Mouse (Mus musculus) heart, embryonic 15.5 days (tissue): ENCODE measurements around the gene Tlr7. TPM values are rescaled to one million over a fixed set of nuclear protein-coding genes. Genes with fewer than 3 reads are reported as not detected.

Experiments used
- ATAC-seq: fragments of 200-750 bp; cut with Nextera tagmentation; replicated peaks from 2 replicates; pipeline ENCODE4 v1.8.0; 2017; ENCODE audit warnings: low read depth, moderate TSS enrichment; ENCODE audit not compliant: insufficient number of reproducible peaks, insufficient read depth, low FRiP score
- H3K27ac ChIP-seq: fragments of 300-500 bp; sonication (generic); 2 replicates; pipeline ENCODE4 v1.5.1; 2015; ENCODE audit warnings: mild to moderate bottlenecking, inconsistent platforms
- H3K27me3 ChIP-seq: fragments of 300-500 bp; sonication (generic); 2 replicates; pipeline ENCODE4 v1.6.1; 2015; ENCODE audit warnings: inconsistent platforms
- H3K36me3 ChIP-seq: fragments of 300-500 bp; sonication (generic); 2 replicates; pipeline ENCODE4 v1.6.1; 2015; ENCODE audit warnings: mild to moderate bottlenecking, inconsistent platforms
- H3K4me1 ChIP-seq: fragments of 300-500 bp; sonication (generic); replicated peaks from 2 replicates; pipeline ENCODE4 v1.6.1; 2015; ENCODE audit warnings: inconsistent platforms
- H3K4me2 ChIP-seq: fragments of 300-500 bp; sonication (generic); 2 replicates; pipeline ENCODE4 v1.6.1; 2015; ENCODE audit warnings: inconsistent platforms, mild to moderate bottlenecking, moderate library complexity
- H3K4me3 ChIP-seq: fragments of 300-500 bp; sonication (generic); 2 replicates; pipeline ENCODE4 v1.5.1; 2015; ENCODE audit warnings: mild to moderate bottlenecking, inconsistent platforms
- H3K9ac ChIP-seq: fragments of 300-500 bp; sonication (generic); 2 replicates; pipeline ENCODE4 v1.6.1; 2015; ENCODE audit warnings: mild to moderate bottlenecking, inconsistent platforms
- H3K9me3 ChIP-seq: fragments of 300-500 bp; sonication (generic); replicated peaks from 2 replicates; pipeline ENCODE4 v1.6.1; 2016; ENCODE audit warnings: inconsistent platforms
- WGBS: fragments of 180-500 bp; shearing (Covaris S2); methylation state at CpG from one replicate; pipeline ENCODE4 v1.1.7; 2015; ENCODE audit warnings: mixed read lengths; 5-methylcytosine and 5-hydroxymethylcytosine counted together
- polyA plus RNA-seq: library from polyadenylated mRNA; unstranded; fragments of >200 nt; fragmentation: Nextera tagmentation; extraction: Ambion mirVana; gene quantifications from 2 replicates; pipeline ENCODE4 v1.2.1, GENCODE M21; 2015

Gene Tlr7
- polyA plus RNA-seq, 1 experiment from 2014 or later: 0.35 TPM

DNA sequence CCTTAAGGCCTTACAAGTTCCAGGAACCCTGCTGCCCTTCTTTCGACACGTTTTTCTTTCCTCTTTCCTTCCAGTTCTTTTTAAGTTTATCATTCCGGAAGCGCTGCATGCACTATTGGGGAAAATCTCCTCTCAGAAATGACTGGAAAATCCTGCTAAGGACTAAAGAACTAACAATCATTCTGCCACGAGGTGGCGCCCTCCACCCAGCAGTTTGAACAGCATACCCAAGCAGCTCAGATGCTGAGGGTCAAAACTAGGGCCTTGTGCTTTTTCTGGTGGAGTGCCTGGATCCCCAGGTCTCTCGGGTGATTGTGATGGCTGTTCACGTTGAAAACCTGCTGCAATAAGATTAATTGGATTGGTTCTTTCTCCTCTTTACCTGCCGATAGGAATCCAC is 53.4 kb downstream of the Tlr7 start:
- Histone ChIP-seq H3K36me3 (no peaks in the 10 kb centered on the region), H3K9ac (no peak overlapping the region), H3K4me2 (peak overlapping the region; percentile 60), H3K27ac (no peak overlapping the region), H3K4me3 (peak overlapping the region; percentile 44), H3K27me3 (no peaks in the 10 kb centered on the region), H3K9me3 (no peaks in the 10 kb centered on the region), H3K4me1 (no peaks in the 10 kb centered on the region)
- no peak for ATAC-seq
- 22% methylated on average over 9 of the region's 9 CpGs for WGBS

- Histone ChIP-seq H3K9me3 (no peaks in the 10 kb centered on the region), H3K4me1 (no peaks in the 10 kb centered on the region), H3K27ac (no peak overlapping the region), H3K4me2 (peak overlapping the region; percentile 60), H3K36me3 (no peaks in the 10 kb centered on the region), H3K9ac (no peak overlapping the region), H3K4me3 (peak overlapping the region; percentile 44), H3K27me3 (no peaks in the 10 kb centered on the region)
- no peak for ATAC-seq
- 36% methylated on average over 10 of the region's 10 CpGs for WGBS
Measured at GRCm38 (mm10) chrX:167276551-167276950, 53.8 kb downstream of the Tlr7 start.

- 64% methylated on average over 4 of the region's 4 CpGs for WGBS
- H3K27me3 ChIP-seq: no peaks in the 10 kb centered on the region
Measured at GRCm38 (mm10) chrX:167264086-167264485, 66.3 kb downstream of the Tlr7 start, which contains the start of gene Tlr8. Tlr8 (minus strand) TSS chrX:167264329.

GRCm38 (mm10) chrX:167263530-167263929 is 66.8 kb downstream of the Tlr7 start:
- no peaks in the 10 kb centered on the region for H3K9me3 ChIP-seq
- H3K36me3 ChIP-seq: no peaks in the 10 kb centered on the region
- no peaks in the 10 kb centered on the region for H3K27me3 ChIP-seq
- WGBS: 70% methylated on average over 4 of the region's 4 CpGs
- ATAC-seq: no peak
- H3K9ac ChIP-seq: no peak overlapping the region
- H3K4me3 ChIP-seq: no peak overlapping the region
- no peak overlapping the region for H3K27ac ChIP-seq
- no peaks in the 10 kb centered on the region for H3K4me1 ChIP-seq
- H3K4me2 ChIP-seq: no peak overlapping the region

More at GRCm38 (mm10) chrX:167264086-167264485, 66.3 kb downstream of the Tlr7 start, which contains the start of gene Tlr8:
- no peaks in the 10 kb centered on the region for H3K4me1 ChIP-seq
- no peak within 1 kb of the TSS for H3K4me2 ChIP-seq
- H3K9me3 ChIP-seq: no peaks in the 10 kb centered on the region
- no peak within 1 kb of the TSS for H3K9ac ChIP-seq
- no peak within 1 kb of the TSS for H3K27ac ChIP-seq
- no peaks in the 10 kb centered on the region for H3K36me3 ChIP-seq
- no peak for ATAC-seq
- H3K4me3 ChIP-seq: no peak within 1 kb of the TSS

Other genes starting within 250 kb of the Tlr7 start
- 2,285 and 2,968 TPM in 2 replicates for gene Tmsb4x, start 121.2 kb downstream of the Tlr7 start, polyA plus RNA-seq
- gene Tlr8, start 66.2 kb downstream of the Tlr7 start, polyA plus RNA-seq: 0.26 and 0.37 TPM in 2 replicates
- 38.0 and 43.1 TPM in 2 replicates for gene Prps2, start 52.2 kb upstream of the Tlr7 start, polyA plus RNA-seq